Mouse (Mus musculus) thymus, adult 2 months (tissue): ENCODE data around the gene 4930426L09Rik.

Experiments used
- CTCF ChIP-seq: fragments of 200-500 bp; IDR thresholded peaks from 2 replicates; pipeline ENCODE4 v1.5.1; 2012; ENCODE audit warnings: mild to moderate bottlenecking, control low read depth, low read length, moderate library complexity, borderline replicate concordance; ENCODE audit not compliant: control insufficient read depth, poor library complexity, insufficient read depth; ENCODE audit errors: extremely low read depth
- POLR2A ChIP-seq: fragments of 200-500 bp; IDR thresholded peaks from 2 replicates; pipeline ENCODE4 v1.6.1; 2012; ENCODE audit warnings: mild to moderate bottlenecking, low read length, control low read depth, moderate library complexity; ENCODE audit not compliant: control insufficient read depth, poor library complexity, insufficient read depth; ENCODE audit errors: extremely low read depth

- no peak for TF ChIP-seq POLR2A
- TF ChIP-seq CTCF = no peak
Measured at GRCm38 (mm10) chr2:19016839-19017238, 18.7 kb downstream of the 4930426L09Rik start.
